Mouse (Mus musculus): ENCODE results near the gene Rom1.

DNA sequence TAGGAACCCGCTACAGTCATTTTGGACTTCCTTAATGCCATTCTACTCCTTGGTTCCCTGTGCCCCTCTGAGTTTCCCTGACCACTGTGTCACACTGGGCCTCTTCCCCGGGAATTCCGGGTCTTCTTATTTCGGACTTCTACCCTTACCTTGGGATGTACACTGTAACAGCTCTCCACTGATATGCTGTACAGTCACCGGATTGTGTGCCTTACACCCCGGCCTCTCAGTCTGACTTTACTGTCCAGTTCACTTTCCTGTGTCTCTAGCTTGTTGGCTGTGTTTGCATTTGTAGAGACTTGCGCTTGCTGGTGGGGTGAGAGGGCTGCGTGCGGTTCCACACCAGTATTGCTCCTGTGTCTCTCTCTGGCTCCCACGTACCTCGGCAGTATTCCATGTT is 961 bp upstream of the Rom1 start:
- TF ChIP-seq CTCF (IDR thresholded peaks at IDR 0.05; ENCODE audit: low read depth, low read length) (no peak), POLR2A (IDR thresholded peaks at IDR 0.05; ENCODE audit: extremely low read depth, insufficient read depth, low read length) (no peak)
